Mouse (Mus musculus) embryo, embryonic 10 days (tissue): ENCODE data around the gene Gm15517.
A peak's percentile ranks its signal among the peaks of the same experiment; 100 is the strongest.

Source experiments
- DNase-seq: peaks from one replicate; pipeline ENCODE4 v3.0.0-alpha.2; 2015; ENCODE audit warnings: low spot score

Gene Gm15517

GRCm38 (mm10) chr7:44309475-44310284, 48.4 kb downstream of the Gm15517 start, which contains the start of gene Shank1:
Gene Shank1 (plus strand): TSS chr7:44310253.
- no peak for DNase-seq

- peak; percentile 24 for DNase-seq
These were observed 49.1 kb downstream of the Gm15517 start for GRCm38 (mm10) chr7:44310285-44310877.

- DNase-seq, result peak; percentile 68
These were observed 49.8 kb downstream of the Gm15517 start for GRCm38 (mm10) chr7:44310878-44311712.
